Comparison of ENCODE assay signal across 7 mouse cellular contexts in the genomic region with DNA sequence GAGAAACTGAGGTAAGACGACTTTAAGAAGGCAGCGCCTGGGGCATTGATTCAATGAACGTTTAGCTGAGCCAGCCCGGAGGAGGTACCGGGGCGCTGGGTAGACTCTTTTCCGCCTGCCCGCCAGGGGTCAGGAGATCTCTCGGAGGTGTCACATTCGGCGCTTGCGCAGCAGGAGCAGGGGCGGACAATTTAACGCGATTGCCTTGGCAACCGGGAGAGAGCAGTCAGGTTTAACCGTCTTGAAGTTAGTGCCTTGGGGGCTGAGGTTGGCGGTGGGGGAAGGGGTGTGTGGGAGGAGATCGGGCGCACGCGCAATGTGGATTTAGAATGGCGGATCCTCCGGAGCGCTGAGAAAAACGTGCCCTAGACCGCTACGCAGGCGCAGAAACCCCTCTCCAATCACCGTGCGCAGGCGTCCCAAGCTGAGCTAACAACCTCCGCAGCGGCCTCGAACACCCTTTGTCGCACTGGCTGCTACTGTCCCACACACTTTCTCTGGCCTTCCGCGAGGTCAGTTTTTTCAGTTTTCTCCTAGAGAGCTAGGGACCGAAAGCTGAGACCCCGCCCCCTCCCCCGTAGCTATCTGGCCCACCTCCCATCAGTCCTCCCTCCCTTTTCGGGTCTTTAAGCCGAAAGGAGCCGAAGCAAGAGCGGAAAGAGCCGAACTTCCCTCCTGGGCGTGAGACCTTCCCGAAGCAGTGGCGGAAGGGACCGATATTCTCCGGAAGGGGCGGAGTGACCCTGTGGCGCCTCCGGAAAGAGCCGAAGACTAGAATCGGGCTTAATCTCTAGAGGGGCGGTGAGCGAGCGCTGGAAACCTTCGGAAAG. TPM values are rescaled to one million over a fixed set of nuclear protein-coding genes. Genes with fewer than 3 reads are reported as not detected.
DNase-seq lines count a peak whose midpoint lies in the region; ATAC-seq lines count a peak whose summit lies in the region.

No protein-coding gene starts in this region.

- peaks cover 35% of the 10 kb centered on the region for H3K4me1 ChIP-seq in embryonic facial prominence, embryonic 12.5 days
- H3K4me1 ChIP-seq in limb, embryonic 11.5 days (ENCODE audit: control insufficient read depth, insufficient read depth, low read length): peaks cover 8% of the 10 kb centered on the region
- H3K4me1 ChIP-seq in midbrain, embryonic 14.5 days (ENCODE audit: control insufficient read depth, insufficient read depth, low read length): peaks cover 33% of the 10 kb centered on the region

- peaks cover 18% of the 10 kb centered on the region for H3K27me3 ChIP-seq in embryonic facial prominence, embryonic 12.5 days
- H3K27me3 ChIP-seq in limb, embryonic 11.5 days (ENCODE audit: control insufficient read depth, insufficient read depth, low read length): peaks cover 19% of the 10 kb centered on the region
- peaks cover 14% of the 10 kb centered on the region; the same call in 1 of the 2 replicates for H3K27me3 ChIP-seq in midbrain, embryonic 14.5 days (ENCODE audit: control insufficient read depth, insufficient read depth, low read length)

- ATAC-seq in embryonic facial prominence, embryonic 12.5 days (ENCODE audit: insufficient number of reproducible peaks, insufficient read depth, low FRiP score, low TSS enrichment): peak; percentile 87
- peak; percentile 85 for ATAC-seq in limb, embryonic 11.5 days (ENCODE audit: insufficient number of reproducible peaks, low FRiP score, low TSS enrichment, low read depth)
- peak; percentile 90 for ATAC-seq in midbrain, embryonic 14.5 days (ENCODE audit: low FRiP score, low TSS enrichment)

- no peaks in the 10 kb centered on the region for H3K9me3 ChIP-seq in embryonic facial prominence, embryonic 12.5 days
- H3K9me3 ChIP-seq in limb, embryonic 11.5 days (ENCODE audit: control insufficient read depth, low read length): peaks cover 5% of the 10 kb centered on the region; the same call in 1 of the 2 replicates
- H3K9me3 ChIP-seq in midbrain, embryonic 14.5 days (ENCODE audit: control insufficient read depth, low read length): no peaks in the 10 kb centered on the region

- peaks cover 2% of the 10 kb centered on the region; the same call in 1 of the 2 replicates for H3K36me3 ChIP-seq in embryonic facial prominence, embryonic 12.5 days
- H3K36me3 ChIP-seq in limb, embryonic 11.5 days (ENCODE audit: control insufficient read depth, insufficient read depth, low read length): peaks cover 3% of the 10 kb centered on the region; the same call in 1 of the 2 replicates
- H3K36me3 ChIP-seq in midbrain, embryonic 14.5 days (ENCODE audit: control insufficient read depth, insufficient read depth, low read length): no peaks in the 10 kb centered on the region

- WGBS in embryonic facial prominence, embryonic 12.5 days: under 1% methylated on average over 60 of the region's 60 CpGs
- WGBS in limb, embryonic 11.5 days: under 1% methylated on average over 60 of the region's 60 CpGs
- under 1% methylated on average over 60 of the region's 60 CpGs for WGBS in midbrain, embryonic 14.5 days

- H3K4me3 ChIP-seq in embryonic facial prominence, embryonic 12.5 days: peak overlapping the region; percentile 77
- peak overlapping the region; percentile 72 for H3K4me3 ChIP-seq in limb, embryonic 11.5 days (ENCODE audit: low read depth, low read length)
- H3K4me3 ChIP-seq in midbrain, embryonic 14.5 days (replicated peaks; ENCODE audit: low read depth, low read length): peak overlapping the region; percentile 74

- H3K9ac ChIP-seq in embryonic facial prominence, embryonic 12.5 days: peak overlapping the region; percentile 83
- H3K9ac ChIP-seq in limb, embryonic 11.5 days (ENCODE audit: low read length): peak overlapping the region; percentile 85
- H3K9ac ChIP-seq in midbrain, embryonic 14.5 days (replicated peaks; ENCODE audit: low read length): peak overlapping the region; percentile 76

- peak overlapping the region; percentile 99 for H3K27ac ChIP-seq in embryonic facial prominence, embryonic 12.5 days
- peak overlapping the region; percentile 95 for H3K27ac ChIP-seq in limb, embryonic 11.5 days (replicated peaks; ENCODE audit: low read depth, low read length)
- peak overlapping the region; percentile 98 for H3K27ac ChIP-seq in midbrain, embryonic 14.5 days (replicated peaks; ENCODE audit: low read depth, low read length)

- peak; percentile 97 for DNase-seq in adrenal gland, postnatal 25 days
- peak; percentile 100 for DNase-seq in heart, adult 11 months
- peak; percentile 99 for DNase-seq in kidney, adult 18-20 months
- DNase-seq in limb, embryonic 11.5 days (ENCODE audit: low spot score): peak; percentile 97
- DNase-seq in midbrain, embryonic 14.5 days: peak; percentile 100
- peak; percentile 96 to 97 for DNase-seq in spleen, adult 18-20 months

- peak overlapping the region; percentile 77 for H3K4me2 ChIP-seq in embryonic facial prominence, embryonic 12.5 days (replicated peaks)
- H3K4me2 ChIP-seq in limb, embryonic 11.5 days (ENCODE audit: low read depth, severe bottlenecking): peak overlapping the region; percentile 98
- H3K4me2 ChIP-seq in midbrain, embryonic 14.5 days (ENCODE audit: low read length): peak overlapping the region; percentile 97

RNA-seq across cellular contexts. Expression of a gene that starts 0.8 kb away (rescaled TPM):
- 191 and 195 TPM in 2 replicates for total RNA-seq in adrenal gland, postnatal 25 days (2021)
- 159 and 161 TPM in 2 replicates for polyA plus RNA-seq in embryonic facial prominence, embryonic 12.5 days (2016; fragmentation: Nextera tagmentation; extraction: Ambion mirVana)
- 193 and 203 TPM in 2 replicates for polyA plus RNA-seq in limb, embryonic 11.5 days (2014; fragmentation: Nextera tagmentation; extraction: Ambion mirVana)
- 111 and 115 TPM in 2 replicates for polyA plus RNA-seq in midbrain, embryonic 14.5 days (2014; fragmentation: Nextera tagmentation; extraction: Ambion mirVana)

RNA-seq across cellular contexts. Expression of a gene that starts 9.8 kb away (rescaled TPM):
- total RNA-seq in adrenal gland, postnatal 25 days (2021): 7.9 and 8.8 TPM in 2 replicates
- polyA plus RNA-seq in embryonic facial prominence, embryonic 12.5 days (2016; fragmentation: Nextera tagmentation; extraction: Ambion mirVana): 36.4 and 41.8 TPM in 2 replicates
- polyA plus RNA-seq in limb, embryonic 11.5 days (2014; fragmentation: Nextera tagmentation; extraction: Ambion mirVana): 31.8 and 32.9 TPM in 2 replicates
- 104 and 105 TPM in 2 replicates for polyA plus RNA-seq in midbrain, embryonic 14.5 days (2014; fragmentation: Nextera tagmentation; extraction: Ambion mirVana)

RNA-seq across cellular contexts. Expression of a gene that starts 18.9 kb away (rescaled TPM):
- 140 and 152 TPM in 2 replicates for total RNA-seq in adrenal gland, postnatal 25 days (2021)
- polyA plus RNA-seq in embryonic facial prominence, embryonic 12.5 days (2016; fragmentation: Nextera tagmentation; extraction: Ambion mirVana): 66.0 and 67.2 TPM in 2 replicates
- polyA plus RNA-seq in limb, embryonic 11.5 days (2014; fragmentation: Nextera tagmentation; extraction: Ambion mirVana): 60.1 and 62.2 TPM in 2 replicates
- polyA plus RNA-seq in midbrain, embryonic 14.5 days (2014; fragmentation: Nextera tagmentation; extraction: Ambion mirVana): 104 and 119 TPM in 2 replicates

RNA-seq across cellular contexts. Expression of a gene that starts 22.9 kb away (rescaled TPM):
- 4.7 and 5.5 TPM in 2 replicates for total RNA-seq in adrenal gland, postnatal 25 days (2021)
- 5.4 and 5.7 TPM in 2 replicates for polyA plus RNA-seq in embryonic facial prominence, embryonic 12.5 days (2016; fragmentation: Nextera tagmentation; extraction: Ambion mirVana)
- polyA plus RNA-seq in limb, embryonic 11.5 days (2014; fragmentation: Nextera tagmentation; extraction: Ambion mirVana): 2.7 and 4.1 TPM in 2 replicates
- 9.1 and 10.8 TPM in 2 replicates for polyA plus RNA-seq in midbrain, embryonic 14.5 days (2014; fragmentation: Nextera tagmentation; extraction: Ambion mirVana)

RNA-seq across cellular contexts. Expression of a gene that starts 27.2 kb away (rescaled TPM):
- total RNA-seq in adrenal gland, postnatal 25 days (2021): 1.1 TPM in 1 of 2 replicates, not detected in the other
- not detected in 2 replicates for polyA plus RNA-seq in embryonic facial prominence, embryonic 12.5 days (2016; fragmentation: Nextera tagmentation; extraction: Ambion mirVana)
- not detected in 2 replicates for polyA plus RNA-seq in limb, embryonic 11.5 days (2014; fragmentation: Nextera tagmentation; extraction: Ambion mirVana)
- not detected in 2 replicates for polyA plus RNA-seq in midbrain, embryonic 14.5 days (2014; fragmentation: Nextera tagmentation; extraction: Ambion mirVana)

Comparison
In these comparisons a context has a peak if more than half of its experiments do, and no peak if none do; other contexts are left out.
1. Peak in every context shown above with its lines: DNase-seq, ATAC-seq, H3K4me3 ChIP-seq and H3K27ac ChIP-seq.